Mouse (Mus musculus) G1E (cell line): ENCODE data around the gene Elk1.

Source experiments
- CTCF ChIP-seq: IDR thresholded peaks from 2 replicates; pipeline ENCODE4 v1.5.1; 2012; ENCODE audit warnings: low read depth, low read length, inconsistent platforms, mixed read lengths
- GATA2 ChIP-seq: IDR thresholded peaks from 2 replicates; pipeline ENCODE4 v1.6.1; 2012; ENCODE audit warnings: low read depth, low read length, inconsistent platforms, borderline replicate concordance

- TF ChIP-seq CTCF (no peak), GATA2 (no peak)
Observed at GRCm38 (mm10) chrX:20931963-20932362, 18.4 kb downstream of the Elk1 start.
